In the genomic region with DNA sequence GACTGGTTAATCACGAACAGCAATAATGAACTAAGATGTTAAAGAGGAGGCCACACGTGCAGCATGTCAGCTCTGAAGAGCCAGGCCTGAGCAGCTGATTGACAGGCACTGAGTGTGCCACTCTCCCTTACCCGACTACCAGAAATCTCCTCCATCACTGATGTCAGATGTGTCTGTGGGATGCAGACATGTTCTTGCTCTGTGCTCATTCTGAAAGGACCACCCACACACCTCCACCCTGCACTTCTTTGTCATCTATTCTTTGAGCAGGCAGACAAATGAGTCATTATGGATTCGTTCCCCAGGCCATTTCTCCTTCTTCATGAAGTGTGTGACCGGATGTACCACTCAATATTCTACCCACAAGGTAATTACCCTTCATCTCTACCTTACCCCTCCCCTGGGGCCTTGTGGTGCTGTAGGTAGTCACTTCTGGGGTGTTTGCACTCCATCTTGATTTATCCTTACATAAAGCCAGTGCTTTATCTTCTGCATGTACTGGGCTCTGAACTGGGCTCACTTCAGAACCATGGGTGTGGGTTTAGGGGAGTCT, we compare ENCODE assay signal across 18 mouse cellular contexts.
DNase-seq lines count a peak whose midpoint lies in the region; ATAC-seq lines count a peak whose summit lies in the region.
"Had no signal": no experiment of that assay in that cellular context is flagged by ENCODE, and none has a peak within 500 bp of the region (broad histone marks: within the 10 kb centered on the region; RNA-seq: fewer than 3 reads in every experiment).

No protein-coding gene starts in this region.

- no peaks in the 10 kb centered on the region for H3K9me3 ChIP-seq in hindbrain, embryonic 11.5 days (ENCODE audit: control insufficient read depth, low read length)
- H3K9me3 ChIP-seq in hindbrain, embryonic 14.5 days (ENCODE audit: control insufficient read depth, low read length): no peaks in the 10 kb centered on the region
- H3K9me3 ChIP-seq in midbrain, embryonic 10.5 days (replicated peaks): no peaks in the 10 kb centered on the region
- H3K9me3 ChIP-seq: embryonic facial prominence, embryonic 10.5 days; intestine, embryonic 15.5 days; limb, embryonic 10.5 days; liver, embryonic 13.5 days had no signal

- intact Hi-C loops in heart, postnatal 10 days (cut with DNase I): no loop called here

- peak; percentile 38; the same call in 1 of the 2 replicates for ATAC-seq in hindbrain, embryonic 11.5 days (ENCODE audit: low FRiP score)
- ATAC-seq in hindbrain, embryonic 14.5 days (ENCODE audit: low FRiP score): no peak
- ATAC-seq in erythroid progenitor cell, adult 5-6 weeks (replicated peaks; ENCODE audit: low FRiP score, poor library complexity, severe bottlenecking): no peak
- ATAC-seq: forebrain, embryonic 16.5 days; intestine, embryonic 15.5 days had no signal

- no peaks in the 10 kb centered on the region for H3K4me1 ChIP-seq in hindbrain, embryonic 11.5 days (replicated peaks; ENCODE audit: control insufficient read depth, insufficient read depth, low read length)
- H3K4me1 ChIP-seq in hindbrain, embryonic 14.5 days (replicated peaks; ENCODE audit: control insufficient read depth, insufficient read depth, low read length): no peaks in the 10 kb centered on the region
- H3K4me1 ChIP-seq in midbrain, embryonic 10.5 days: no peaks in the 10 kb centered on the region
- H3K4me1 ChIP-seq: embryonic facial prominence, embryonic 10.5 days; intestine, embryonic 15.5 days; limb, embryonic 10.5 days; liver, embryonic 13.5 days had no signal

- WGBS in hindbrain, embryonic 11.5 days: 53% methylated on average over 5 of the region's 5 CpGs
- 38% methylated on average over 5 of the region's 5 CpGs for WGBS in hindbrain, embryonic 14.5 days
- WGBS in midbrain, embryonic 10.5 days: 76% methylated on average over 5 of the region's 5 CpGs

- no peak overlapping the region for H3K9ac ChIP-seq in hindbrain, embryonic 11.5 days (ENCODE audit: low read depth, low read length)
- H3K9ac ChIP-seq in hindbrain, embryonic 14.5 days: no peak overlapping the region
- H3K9ac ChIP-seq: intestine, embryonic 15.5 days; liver, embryonic 13.5 days had no signal

- H3K27ac ChIP-seq in hindbrain, embryonic 11.5 days (ENCODE audit: low read depth, low read length): no peak overlapping the region
- no peak overlapping the region for H3K27ac ChIP-seq in hindbrain, embryonic 14.5 days
- H3K27ac ChIP-seq in midbrain, embryonic 10.5 days (replicated peaks): no peak overlapping the region
- H3K27ac ChIP-seq: embryonic facial prominence, embryonic 10.5 days; intestine, embryonic 15.5 days; limb, embryonic 10.5 days; liver, embryonic 13.5 days had no signal

- H3K4me3 ChIP-seq in hindbrain, embryonic 11.5 days (ENCODE audit: low read depth, low read length): no peak overlapping the region
- no peak overlapping the region for H3K4me3 ChIP-seq in hindbrain, embryonic 14.5 days (replicated peaks; ENCODE audit: low read length)
- H3K4me3 ChIP-seq in midbrain, embryonic 10.5 days: no peak overlapping the region
- H3K4me3 ChIP-seq: embryonic facial prominence, embryonic 10.5 days; erythroblast, embryonic 14.5 days; intestine, embryonic 15.5 days; limb, embryonic 10.5 days; liver, embryonic 13.5 days had no signal

- peak; percentile 9 for DNase-seq in hindbrain, embryonic 11.5 days (ENCODE audit: low spot score)
- DNase-seq in hindbrain, embryonic 14.5 days (ENCODE audit: low spot score): no peak
- peak; percentile 21 for DNase-seq in right cerebral cortex, postnatal 25 days
- DNase-seq in right cerebral cortex, postnatal 4 days: no peak
- DNase-seq in layer of hippocampus, adult 9-11 months: peak; percentile 82
- DNase-seq in heart, postnatal 10 days: no peak
- no peak for DNase-seq in midbrain, embryonic 10.5 days (ENCODE audit: low spot score)
- DNase-seq: adrenal gland, postnatal 14 days; B cell, adult 2 months; cerebellum, postnatal 10 days; gastrocnemius, postnatal 14 days; liver, embryonic 13.5 days had no signal

- H3K27me3 ChIP-seq in hindbrain, embryonic 11.5 days (ENCODE audit: control insufficient read depth, insufficient read depth, low read length): no peaks in the 10 kb centered on the region
- no peaks in the 10 kb centered on the region for H3K27me3 ChIP-seq in hindbrain, embryonic 14.5 days (ENCODE audit: control insufficient read depth, insufficient read depth, low read length)
- H3K27me3 ChIP-seq in midbrain, embryonic 10.5 days (ENCODE audit: low read depth, poor library complexity, severe bottlenecking): no peaks in the 10 kb centered on the region
- H3K27me3 ChIP-seq: intestine, embryonic 15.5 days; liver, embryonic 13.5 days had no signal

- H3K36me3 ChIP-seq in hindbrain, embryonic 11.5 days (ENCODE audit: control insufficient read depth, insufficient read depth, low read length): no peaks in the 10 kb centered on the region
- H3K36me3 ChIP-seq in hindbrain, embryonic 14.5 days (replicated peaks; ENCODE audit: control insufficient read depth, insufficient read depth): no peaks in the 10 kb centered on the region
- H3K36me3 ChIP-seq in midbrain, embryonic 10.5 days: no peaks in the 10 kb centered on the region
- H3K36me3 ChIP-seq: embryonic facial prominence, embryonic 10.5 days; intestine, embryonic 15.5 days; limb, embryonic 10.5 days; liver, embryonic 13.5 days had no signal

- no peak overlapping the region for H3K4me2 ChIP-seq in hindbrain, embryonic 11.5 days (replicated peaks; ENCODE audit: low read depth, low read length)
- no peak overlapping the region for H3K4me2 ChIP-seq in hindbrain, embryonic 14.5 days (replicated peaks)
- H3K4me2 ChIP-seq: intestine, embryonic 15.5 days; liver, embryonic 13.5 days had no signal

Comparison
In these comparisons a context has a peak if more than half of its experiments do, and no peak if none do; other contexts are left out.
1. DNase-seq: peak in hindbrain, embryonic 11.5 days (single experiment), right cerebral cortex, postnatal 25 days (single experiment) and layer of hippocampus, adult 9-11 months (single experiment); none in hindbrain, embryonic 14.5 days (single experiment), right cerebral cortex, postnatal 4 days (single experiment), heart, postnatal 10 days (0 of 2) and midbrain, embryonic 10.5 days (single experiment).